Mouse (Mus musculus) midbrain, postnatal 0 days (tissue): ENCODE measurements at regions not wholly inside any gene's neighbourhood (a gene's known extent, or its start where the extent isn't known, plus 50 kb on each side); places are given as distances from the start of the nearest gene placed in this dataset.

ENCODE experiments used
- ATAC-seq: fragments of 200-750 bp; cut with Nextera tagmentation; 2 replicates; pipeline ENCODE4 v1.8.0; 2017; ENCODE audit warnings: moderate number of reproducible peaks, mild to moderate bottlenecking, moderate TSS enrichment, moderate library complexity; ENCODE audit not compliant: low FRiP score
- DNase-seq: peaks from one replicate; pipeline ENCODE4 v3.0.0-alpha.2; 2015; ENCODE audit warnings: low spot score
- H3K27ac ChIP-seq: fragments of 300-500 bp; sonication (generic); 2 replicates; pipeline ENCODE4 v1.5.1; 2014; ENCODE audit warnings: low read depth, mild to moderate bottlenecking, low read length, mixed read lengths
- H3K27me3 ChIP-seq: fragments of 300-500 bp; sonication (generic); 2 replicates; pipeline ENCODE4 v1.6.1; 2014; ENCODE audit warnings: low read length, control low read depth, mixed read lengths; ENCODE audit not compliant: insufficient read depth
- H3K36me3 ChIP-seq: fragments of 300-500 bp; sonication (generic); 2 replicates; pipeline ENCODE4 v1.6.1; 2014; ENCODE audit warnings: low read length, control low read depth, mixed read lengths; ENCODE audit not compliant: insufficient read depth
- H3K4me1 ChIP-seq: fragments of 300-500 bp; sonication (generic); 2 replicates; pipeline ENCODE4 v1.6.1; 2014; ENCODE audit warnings: mild to moderate bottlenecking, control low read depth, antibody characterized with exemption, low read length, mixed read lengths; ENCODE audit not compliant: insufficient read depth
- H3K4me2 ChIP-seq: fragments of 300-500 bp; sonication (generic); 2 replicates; pipeline ENCODE4 v1.6.1; 2014; ENCODE audit warnings: low read depth, mild to moderate bottlenecking, low read length, mixed read lengths; ENCODE audit not compliant: poor library complexity, severe bottlenecking
- H3K4me3 ChIP-seq: fragments of 300-500 bp; sonication (generic); 2 replicates; pipeline ENCODE4 v1.5.1; 2014; ENCODE audit warnings: low read depth, mild to moderate bottlenecking, low read length, moderate library complexity
- H3K9ac ChIP-seq: fragments of 300-500 bp; sonication (generic); replicated peaks from 2 replicates; pipeline ENCODE4 v1.6.1; 2014; ENCODE audit warnings: mild to moderate bottlenecking, low read length, moderate library complexity, mixed read lengths; ENCODE audit not compliant: poor library complexity, severe bottlenecking
- H3K9me3 ChIP-seq: fragments of 300-500 bp; sonication (generic); 2 replicates; pipeline ENCODE4 v1.6.1; 2016; ENCODE audit warnings: low read length, control low read depth
- CTCF ChIP-seq: IDR thresholded peaks from 2 replicates; pipeline ENCODE4 v1.5.1; 2016; ENCODE audit warnings: antibody characterized with exemption, mild to moderate bottlenecking
- WGBS: fragments of 180-500 bp; shearing (Covaris S2); extraction: QIAGEN DNeasy Blood & Tissue Kit; methylation state at CpG from one replicate; pipeline ENCODE4 v1.1.7; 2014; 5-methylcytosine and 5-hydroxymethylcytosine counted together

- no peak overlapping the region for H3K9ac ChIP-seq
- H3K27me3 ChIP-seq, result no peaks in the 10 kb centered on the region
- no peak overlapping the region for H3K4me2 ChIP-seq
- 27% methylated on average over 16 of the region's 16 CpGs for WGBS
- TF ChIP-seq CTCF, result no peak
- DNase-seq, result peak; percentile 77
- no peak overlapping the region for H3K4me3 ChIP-seq
- 0 out of 2 replicates have a peak, but pooled peaks have one; percentile 22 for ATAC-seq
- no peaks in the 10 kb centered on the region for H3K9me3 ChIP-seq
- no peaks in the 10 kb centered on the region for H3K36me3 ChIP-seq
- H3K4me1 ChIP-seq, result peaks cover 20% of the 10 kb centered on the region
- H3K27ac ChIP-seq, result peak overlapping the region; percentile 13; the same call in 1 of the 2 replicates
Measured at GRCm38 (mm10) chr1:64226001-64226918, 104.2 kb upstream of the Klf7 start.

GRCm38 (mm10) chr1:64223779-64224687 lies 102.0 kb upstream of the Klf7 start:
- DNase-seq, result peak; percentile 82
- WGBS, result 30% methylated on average over 19 of the region's 19 CpGs
- H3K4me1 ChIP-seq, result peaks cover 25% of the 10 kb centered on the region

GRCm38 (mm10) chr1:64222475-64222874 lies 100.4 kb upstream of the Klf7 start:
- no peak overlapping the region for H3K4me2 ChIP-seq
- no peaks in the 10 kb centered on the region for H3K36me3 ChIP-seq
- ATAC-seq, result no peak
- 70% methylated on average over 2 of the region's 2 CpGs for WGBS
- peak overlapping the region; percentile 47; the same call in 1 of the 2 replicates for H3K27ac ChIP-seq
- H3K27me3 ChIP-seq, result no peaks in the 10 kb centered on the region
- no peak for TF ChIP-seq CTCF
- H3K4me1 ChIP-seq, result peaks cover 25% of the 10 kb centered on the region
- H3K9ac ChIP-seq, result no peak overlapping the region
- no peak for DNase-seq
- no peaks in the 10 kb centered on the region for H3K9me3 ChIP-seq
- no peak overlapping the region for H3K4me3 ChIP-seq

More at GRCm38 (mm10) chr1:64223779-64224687, 102.0 kb upstream of the Klf7 start:
- Histone ChIP-seq H3K4me3 (0 out of 2 replicates have a peak overlapping the region, but pooled peaks have one; percentile 6), H3K4me2 (peak overlapping the region; percentile 24; the same call in 1 of the 2 replicates), H3K27ac (peak overlapping the region; percentile 68), H3K9ac (peak overlapping the region; percentile 29; the same call in 1 of the 2 replicates), H3K27me3 (no peaks in the 10 kb centered on the region), H3K9me3 (no peaks in the 10 kb centered on the region), H3K36me3 (no peaks in the 10 kb centered on the region)
- peak; percentile 53 for ATAC-seq
- TF ChIP-seq CTCF, result no peak

- no peak overlapping the region for H3K9ac ChIP-seq
- DNase-seq (peak; percentile 86), ATAC-seq (peak; percentile 73)
- no peak overlapping the region for H3K4me3 ChIP-seq
- H3K27ac ChIP-seq, result peak overlapping the region; percentile 60
- no peaks in the 10 kb centered on the region for H3K36me3 ChIP-seq
- H3K27me3 ChIP-seq, result no peaks in the 10 kb centered on the region
- peaks cover 19% of the 10 kb centered on the region for H3K4me1 ChIP-seq
- no peaks in the 10 kb centered on the region for H3K9me3 ChIP-seq
- TF ChIP-seq CTCF, result peak; percentile 49
- 25% methylated on average over 1 of the region's 1 CpGs for WGBS
- no peak overlapping the region for H3K4me2 ChIP-seq
Measured at GRCm38 (mm10) chr1:64220486-64220885, 98.4 kb upstream of the Klf7 start.

- Histone ChIP-seq H3K4me2 (no peak overlapping the region), H3K9me3 (no peaks in the 10 kb centered on the region), H3K4me3 (no peak overlapping the region), H3K36me3 (no peaks in the 10 kb centered on the region), H3K27ac (peak overlapping the region; percentile 60), H3K27me3 (no peaks in the 10 kb centered on the region), H3K4me1 (peaks cover 19% of the 10 kb centered on the region), H3K9ac (no peak overlapping the region)
- no peak for DNase-seq
- ATAC-seq, result no peak
- 54% methylated on average over 5 of the region's 5 CpGs for WGBS
- TF ChIP-seq CTCF, result no peak
Measured at GRCm38 (mm10) chr1:64220040-64220439, 98.0 kb upstream of the Klf7 start.
